Mouse (Mus musculus): ENCODE measurements around the gene P2rx5.

P2rx5 gene

DNA sequence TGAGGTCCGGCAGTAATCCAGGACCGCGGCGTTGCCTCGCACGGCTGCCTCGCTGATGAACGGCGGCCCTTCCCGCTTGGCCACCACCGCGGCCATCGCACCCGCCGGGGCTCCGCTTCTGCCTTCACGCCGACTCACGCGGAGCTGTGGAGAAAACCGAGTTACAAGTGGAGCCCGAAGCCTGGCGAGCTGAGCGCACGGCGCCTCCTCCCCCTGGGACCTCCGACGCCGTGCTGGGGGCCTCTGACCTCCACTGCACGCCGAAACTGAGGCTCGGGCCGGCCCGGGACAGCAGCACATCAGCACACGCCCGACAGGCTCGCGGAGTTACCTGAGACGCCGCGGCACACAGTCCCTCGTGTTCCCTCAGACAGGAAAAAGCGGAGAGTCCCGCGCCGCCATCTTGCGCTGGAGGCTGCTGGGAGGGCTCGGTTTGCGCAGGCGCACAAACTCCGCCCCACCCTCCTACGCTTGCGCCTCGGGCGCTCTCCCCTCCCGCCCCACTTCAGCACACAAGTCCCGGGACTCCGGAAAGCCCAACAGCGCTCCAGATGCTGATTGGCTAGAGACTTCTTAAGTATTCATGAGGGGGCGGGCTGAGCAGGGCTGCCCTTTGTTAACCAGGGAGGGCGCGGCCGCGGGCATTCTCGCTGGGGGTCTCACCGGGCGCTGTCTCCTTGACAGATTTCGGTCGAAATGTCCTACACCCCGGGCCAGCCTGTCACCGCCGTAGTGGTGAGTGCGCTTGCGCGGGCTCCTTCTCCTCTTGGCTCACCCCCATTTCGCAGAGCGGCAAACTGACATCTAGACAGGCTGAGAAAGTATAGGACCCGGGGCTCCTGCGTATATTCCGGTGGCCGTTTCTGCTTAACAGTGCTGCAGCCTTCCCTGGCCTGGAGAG, 16.6 kb downstream of the P2rx5 start, which contains the start of the genes Emc6 and Tax1bp3:
Gene Emc6 (minus strand): TSS at position 430 of the 901 bp plus-strand sequence.
Gene Tax1bp3 (plus strand): TSS at position 476 of the 901 bp plus-strand sequence.
- DNase-seq = peak; percentile 96 to 98

DNA sequence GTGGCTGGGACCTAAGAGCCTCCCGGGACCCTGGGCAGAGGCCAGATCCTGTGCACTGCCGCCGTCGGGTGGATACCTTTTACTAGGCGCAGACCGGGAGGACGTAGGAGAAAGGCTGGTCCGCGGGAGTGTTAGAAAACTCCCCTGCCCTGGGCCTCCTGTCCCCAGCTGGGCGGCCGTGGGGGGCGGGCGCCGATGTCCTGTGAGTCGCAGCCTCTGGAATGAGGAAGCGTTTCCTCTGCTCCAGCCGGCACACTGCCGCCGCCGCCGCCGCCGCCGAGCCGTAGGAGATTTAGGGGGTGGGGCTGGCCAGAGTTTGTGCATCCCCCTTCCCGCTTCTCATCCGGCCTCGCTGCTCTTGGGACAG, 17.3 kb downstream of the P2rx5 start:
- peak in 1 of 2 experiments; percentile 64 for DNase-seq

DNA sequence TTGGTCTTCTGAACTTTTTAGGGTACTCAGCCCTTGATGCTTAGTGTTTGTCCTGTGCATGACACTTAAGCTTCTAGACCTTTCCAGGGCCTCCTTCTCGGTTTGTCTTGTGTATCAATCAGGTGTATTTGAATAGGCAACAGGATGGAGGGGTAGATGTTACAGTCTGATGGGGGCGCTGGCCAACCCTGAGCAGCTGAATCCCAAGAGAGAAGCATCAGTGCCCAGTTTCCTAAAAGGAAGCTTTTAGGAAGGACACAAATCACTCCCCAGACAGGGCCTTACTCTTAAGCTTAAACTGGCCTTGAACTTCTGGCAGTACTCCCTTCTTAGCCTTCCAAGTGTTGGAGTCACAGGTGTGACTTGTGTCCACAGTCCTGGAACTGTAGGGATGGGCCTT, 17.7 kb downstream of the P2rx5 start:
- DNase-seq = no peak

DNA sequence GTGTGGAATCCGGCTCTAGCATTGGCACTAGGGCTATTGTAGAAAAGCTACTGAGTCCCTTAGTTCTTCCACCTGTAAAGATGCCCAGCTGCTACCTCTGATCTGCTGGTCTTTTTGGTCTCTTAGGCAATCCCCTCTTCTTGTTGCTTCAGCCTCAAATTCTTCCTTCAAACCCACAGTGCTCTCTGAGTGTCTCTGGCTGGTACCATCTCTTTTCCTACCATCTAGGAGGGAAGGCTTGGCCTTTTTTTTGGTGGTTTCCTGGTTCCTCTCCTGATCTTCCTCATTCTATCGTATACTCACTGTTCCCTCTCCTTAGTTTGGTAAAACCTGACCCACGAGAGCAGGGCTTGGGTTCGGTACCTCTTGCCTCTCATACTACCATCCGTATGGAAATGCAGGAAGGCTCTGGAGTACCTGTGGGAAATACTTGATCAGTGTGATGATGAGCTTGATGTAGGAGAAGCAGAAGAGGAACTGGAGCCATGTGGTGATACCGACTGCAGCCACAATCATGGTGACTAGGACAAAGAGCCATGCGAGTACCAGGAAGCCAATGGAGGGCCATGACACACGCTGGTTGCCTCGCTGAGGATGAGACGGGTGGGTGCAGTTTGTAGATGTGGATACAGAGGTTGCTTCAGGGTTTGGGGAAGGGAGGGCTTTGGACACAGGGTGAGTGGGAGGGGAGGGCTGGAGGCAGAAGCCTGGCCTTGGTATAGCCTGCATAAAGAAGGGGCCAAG, 25.8 kb downstream of the P2rx5 start:
- no peak for DNase-seq

DNA sequence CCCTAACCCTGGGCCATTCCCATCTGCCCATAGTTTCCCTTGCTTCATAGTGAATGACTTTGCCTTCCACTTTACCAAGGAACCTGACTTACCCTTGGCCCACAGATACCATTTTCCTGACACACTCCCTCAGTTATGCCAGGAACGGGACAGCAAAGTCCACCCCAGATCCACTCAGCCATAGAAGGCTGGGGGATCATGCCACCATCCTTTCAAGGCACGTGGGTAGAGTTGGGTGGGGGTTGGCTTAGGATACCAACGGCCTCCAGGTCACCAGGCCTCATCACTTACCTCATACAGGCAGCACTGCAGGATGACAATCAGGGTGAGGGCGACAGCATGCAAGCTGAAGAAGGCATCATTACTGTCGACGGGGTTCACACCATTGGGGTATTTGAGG, 27.0 kb downstream of the P2rx5 start:
- DNase-seq = no peak

DNA sequence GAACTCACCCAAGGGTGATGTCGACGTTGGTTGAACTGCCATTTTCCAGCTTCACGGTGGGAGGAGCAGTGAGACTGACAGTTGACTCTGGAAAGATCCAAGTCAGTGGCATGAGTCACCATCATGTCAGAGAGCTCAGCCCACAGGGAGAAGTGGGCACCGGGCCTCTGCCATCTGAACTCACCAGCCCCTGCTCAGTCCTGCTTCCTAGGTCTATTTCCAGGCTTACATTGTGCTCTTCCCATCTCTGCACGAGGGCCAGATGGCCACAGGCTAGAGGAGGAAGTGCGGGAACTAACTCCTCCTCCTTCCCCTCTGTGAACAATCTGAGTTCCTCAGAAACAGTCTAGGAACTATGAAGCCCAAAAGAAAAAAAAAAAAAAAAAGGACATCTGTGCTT, 32.8 kb downstream of the P2rx5 start:
- DNase-seq = peak; percentile 77 to 82

DNA sequence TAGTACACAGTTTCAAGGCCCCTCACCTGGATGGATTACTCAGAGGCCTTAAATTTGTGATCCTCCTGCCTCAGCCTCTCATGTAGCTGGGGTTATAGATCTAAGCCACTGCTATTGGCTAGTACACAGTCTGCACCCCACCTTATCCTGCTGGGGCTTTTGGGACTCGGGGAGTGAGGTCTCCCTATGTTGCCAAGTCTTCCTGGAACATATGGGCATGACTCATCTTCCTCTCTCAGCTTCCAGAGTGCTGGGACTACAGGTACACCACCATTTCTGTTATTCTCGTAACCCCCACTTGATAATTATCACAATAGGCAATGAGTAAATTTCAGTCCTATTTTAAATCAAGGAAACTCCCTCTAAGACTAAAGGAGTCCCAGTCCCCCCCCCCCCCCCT, 34.2 kb downstream of the P2rx5 start:
- no peak for DNase-seq

DNA sequence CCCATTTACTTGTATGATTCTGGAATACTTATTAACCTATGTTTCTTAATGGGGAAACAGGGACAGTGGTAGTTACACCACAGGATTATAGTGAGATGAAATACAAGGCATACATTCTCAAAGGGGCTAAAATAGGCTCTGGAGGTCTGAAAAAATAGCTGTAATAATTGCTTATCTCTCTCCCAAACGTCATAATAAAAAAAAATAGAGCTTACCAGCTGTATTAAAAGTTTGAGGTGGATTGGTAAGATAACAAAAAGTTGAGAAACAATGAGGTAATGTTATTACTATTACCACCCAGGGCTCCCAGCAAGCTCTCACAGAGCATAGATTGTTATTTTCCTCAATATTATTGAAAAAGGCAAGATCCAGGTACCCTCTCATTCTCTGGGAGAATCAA, 38.0 kb downstream of the P2rx5 start:
- DNase-seq = no peak

DNA sequence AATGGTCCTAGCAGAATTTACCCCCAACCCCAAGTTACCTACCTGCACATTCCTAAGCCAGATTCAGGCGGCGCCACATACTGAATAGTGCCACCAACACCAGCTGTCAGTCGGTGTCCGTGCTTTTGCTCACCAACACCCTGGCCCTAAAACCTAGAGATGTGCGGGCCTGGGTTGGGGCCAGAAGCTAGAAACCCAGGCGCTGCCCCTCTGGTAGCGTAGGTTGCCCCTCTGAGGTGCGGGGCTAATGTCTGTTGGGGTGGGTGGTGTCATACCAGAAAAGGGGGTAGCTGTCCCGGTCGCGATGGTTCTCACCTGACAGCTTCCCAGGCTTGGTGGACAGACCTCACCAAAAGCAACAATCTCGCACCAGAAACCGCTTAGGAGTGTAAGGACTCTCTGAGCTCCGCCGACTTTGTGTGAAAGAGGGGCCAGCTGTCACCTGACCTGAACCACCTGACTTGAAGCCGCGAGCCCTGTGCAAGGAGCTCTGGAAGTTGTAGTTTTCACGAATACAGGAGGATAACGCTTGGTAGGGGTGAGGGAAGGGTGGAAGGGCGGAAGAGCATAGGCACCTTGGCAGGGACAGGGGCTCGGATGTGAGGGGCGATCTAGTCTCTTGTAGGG, 38.5 kb downstream of the P2rx5 start, which contains the start of gene Ctns:
Gene Ctns (minus strand): TSS at position 440 of the 627 bp plus-strand sequence.
- DNase-seq = peak in 1 of 2 experiments; percentile 87

DNA sequence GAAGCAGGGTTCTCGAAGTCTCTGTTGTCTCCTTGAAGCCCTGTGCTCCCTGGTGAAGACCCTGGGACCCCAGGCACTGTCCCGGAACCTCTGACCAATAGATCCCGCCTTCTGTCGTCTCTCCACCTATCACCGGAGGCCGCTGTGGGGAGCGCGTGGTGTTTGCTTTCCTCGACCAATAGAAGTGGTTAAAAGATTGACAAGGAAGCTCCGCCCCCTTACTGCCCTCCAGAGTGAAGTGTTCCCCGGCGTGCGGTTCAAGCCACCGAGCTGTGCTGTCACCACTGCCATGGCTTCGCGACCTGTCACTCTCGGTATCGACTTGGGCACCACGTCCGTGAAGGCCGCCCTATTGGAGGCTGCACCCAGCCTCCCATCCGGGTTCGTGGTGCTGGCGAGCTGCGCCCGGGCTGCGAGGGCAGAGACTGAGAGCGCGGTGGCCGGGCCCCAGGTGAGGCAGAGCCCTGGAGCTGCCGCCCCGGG, 39.0 kb downstream of the P2rx5 start, which contains the start of gene Shpk:
Gene Shpk (plus strand): TSS at position 231 of the 483 bp plus-strand sequence.
- peak; percentile 96 to 97 for DNase-seq

DNA sequence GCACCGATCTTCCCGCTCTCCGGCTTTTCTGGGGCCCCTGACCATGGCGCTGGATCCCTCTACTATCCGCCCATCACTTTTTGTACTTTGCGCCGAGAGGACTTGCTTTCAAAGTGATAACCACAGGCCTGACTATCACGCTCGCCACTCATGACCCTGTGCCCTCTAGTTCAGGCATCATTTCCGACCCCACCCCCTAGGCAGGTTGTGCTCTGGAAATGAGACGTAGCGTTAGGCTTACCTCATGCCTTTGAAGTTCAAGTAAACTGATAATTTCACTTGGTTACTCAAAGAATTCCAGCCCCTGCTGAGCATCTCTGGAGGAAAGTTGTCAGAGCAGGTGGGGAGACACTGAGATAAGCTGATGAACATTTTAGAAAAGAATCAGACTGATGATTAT, 39.7 kb downstream of the P2rx5 start:
- DNase-seq = no peak

DNA sequence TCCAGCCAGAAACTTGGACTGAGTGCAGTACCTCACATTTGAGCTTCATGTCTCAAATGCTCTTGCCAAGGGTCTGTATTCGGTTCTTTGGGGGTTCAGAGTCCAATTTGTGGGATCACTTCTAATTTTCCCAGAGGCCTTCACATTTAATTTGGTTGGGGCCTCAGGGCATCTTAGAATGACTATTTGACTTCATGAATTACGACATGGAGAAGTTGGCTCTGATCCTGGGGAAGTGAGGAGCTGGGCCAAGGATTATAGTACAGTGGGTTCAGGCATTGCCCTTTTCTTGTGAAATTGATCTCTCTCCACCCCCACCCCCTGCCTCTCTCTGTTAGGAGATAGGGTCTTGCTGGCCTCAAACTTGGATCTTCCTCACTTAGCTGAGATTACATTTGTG, 40.8 kb downstream of the P2rx5 start:
- no peak for DNase-seq

DNA sequence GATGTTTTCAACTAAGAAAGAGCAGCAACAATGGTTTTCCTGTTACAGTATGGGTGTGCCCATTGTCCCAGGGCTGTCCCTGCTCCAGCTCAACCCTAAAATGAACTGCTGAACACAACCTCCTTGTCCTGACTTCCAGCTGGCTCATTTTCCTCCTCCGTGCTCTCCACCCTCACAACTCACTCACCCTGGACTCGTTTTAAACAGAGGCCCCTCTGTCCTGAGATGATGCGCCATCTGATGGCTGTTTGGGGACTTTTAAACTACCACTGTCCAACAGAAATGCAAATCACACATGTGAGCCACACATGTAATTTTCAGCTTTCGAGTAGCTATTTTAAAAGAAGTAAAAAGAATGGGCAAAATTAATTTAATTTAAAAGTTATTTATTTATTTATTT, 41.4 kb downstream of the P2rx5 start:
- DNase-seq = peak in 1 of 2 experiments; percentile 38

DNA sequence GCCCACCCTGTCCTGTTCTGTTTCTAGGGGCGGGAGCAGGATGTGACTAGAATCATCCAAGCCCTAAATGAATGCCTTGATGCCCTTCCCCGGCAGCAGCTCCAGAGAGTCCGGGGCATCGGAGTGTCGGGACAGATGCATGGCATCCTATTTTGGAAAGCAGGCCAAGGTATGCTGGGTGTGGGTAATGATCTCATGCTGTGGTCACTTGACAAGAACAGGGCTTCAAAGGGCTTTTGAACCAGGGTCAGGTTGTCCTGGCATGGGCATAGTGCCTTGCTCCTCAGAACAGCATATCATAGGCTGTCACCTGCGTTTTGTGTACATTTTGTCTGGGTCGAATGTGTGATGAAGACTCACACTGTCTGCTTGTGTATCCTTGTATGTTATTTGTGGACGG, 43.7 kb downstream of the P2rx5 start:
- no peak for DNase-seq

DNA sequence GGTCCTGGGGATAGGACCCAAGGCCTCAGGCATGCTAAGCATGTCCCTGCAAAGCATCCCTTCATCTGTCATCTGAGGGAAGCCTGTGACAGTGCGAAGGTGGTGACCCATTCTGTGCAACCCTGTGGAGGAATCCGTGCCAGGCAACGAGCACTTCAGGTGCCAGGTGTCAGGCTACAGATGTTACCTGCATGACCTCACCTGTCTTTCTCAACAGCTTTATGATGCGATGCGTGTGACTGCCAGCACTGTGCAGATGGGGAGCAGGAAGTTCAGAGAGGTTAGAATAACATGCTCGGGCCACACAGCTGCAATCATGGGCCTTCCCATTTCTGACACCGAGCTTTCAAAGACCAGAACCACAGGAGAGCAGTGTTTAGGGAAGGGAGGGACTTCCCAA, 45.0 kb downstream of the P2rx5 start:
- DNase-seq = no peak

DNA sequence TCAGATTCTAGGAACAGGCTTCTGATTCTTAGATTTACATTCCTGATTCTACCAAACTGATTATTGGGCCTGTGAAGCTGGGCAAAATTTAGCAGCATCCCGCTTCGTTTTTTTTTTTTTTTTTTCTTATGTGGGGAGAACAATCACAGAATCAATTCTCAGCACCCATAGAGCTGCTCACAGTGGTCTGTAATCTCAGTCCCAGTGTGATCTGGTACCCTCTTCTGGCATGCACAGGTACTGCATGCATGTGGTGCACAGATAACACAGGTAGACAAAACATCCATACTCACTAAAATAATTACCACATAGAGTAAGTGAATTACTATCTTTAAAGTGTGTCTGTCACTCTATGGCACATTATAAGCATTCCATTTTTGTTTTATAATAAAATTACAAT, 47.4 kb downstream of the P2rx5 start:
- DNase-seq = no peak

DNA sequence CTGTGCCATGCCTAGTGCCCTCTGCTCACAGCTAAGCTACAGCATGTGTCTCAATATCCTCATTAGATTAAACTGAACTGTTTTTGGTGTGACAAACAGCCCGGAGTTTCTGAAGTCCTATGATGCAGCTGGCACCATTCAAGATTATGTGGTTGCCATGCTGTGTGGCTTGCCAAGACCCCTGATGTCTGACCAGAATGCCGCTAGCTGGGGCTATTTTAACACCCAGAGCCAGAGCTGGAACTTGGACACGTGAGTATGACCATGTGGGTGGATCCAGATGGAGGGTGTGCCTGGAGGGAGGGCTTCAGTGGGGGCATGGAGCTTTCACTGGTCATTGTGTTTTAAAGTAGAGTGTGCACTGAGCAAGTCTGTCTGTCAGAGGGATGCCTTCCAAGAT, 53.7 kb downstream of the P2rx5 start:
- DNase-seq = no peak

DNA sequence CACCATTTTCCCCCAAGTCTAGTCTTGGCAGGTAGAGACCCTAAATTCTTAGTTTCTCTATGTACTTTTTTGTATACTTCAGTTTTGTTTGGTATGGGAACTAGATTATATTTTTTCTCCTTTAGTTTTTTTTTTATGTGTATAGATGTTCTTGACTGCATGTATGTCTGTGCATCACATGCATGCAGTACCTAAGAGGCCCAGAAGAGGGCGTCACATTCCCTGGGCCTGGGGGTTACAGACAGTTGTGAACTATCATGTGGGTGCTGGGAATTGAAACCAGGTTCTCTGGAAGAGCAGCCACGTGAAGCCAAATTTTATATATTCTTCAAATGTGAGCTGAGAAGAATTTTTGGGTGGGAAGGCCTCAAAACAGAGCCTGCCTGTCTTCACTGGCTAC, 59.5 kb downstream of the P2rx5 start:
- no peak for DNase-seq

DNA sequence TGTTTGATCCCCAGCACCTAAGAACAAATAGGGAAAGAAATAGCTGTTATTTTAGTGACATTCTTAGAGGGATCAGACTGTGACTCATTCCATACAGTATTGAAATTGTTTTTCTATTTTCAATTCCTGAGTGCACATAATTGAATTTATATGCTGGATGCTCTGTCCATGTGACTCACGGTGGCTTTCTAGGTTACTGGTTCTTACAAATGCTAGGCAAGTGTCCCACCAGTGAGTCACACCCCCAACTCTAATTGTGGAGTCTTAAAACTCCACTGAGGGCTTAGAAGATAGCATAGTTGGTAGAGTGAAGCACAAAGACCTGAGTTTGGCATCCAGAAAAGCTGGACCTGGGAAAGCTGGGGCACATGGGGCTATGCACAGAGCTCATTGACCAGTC, 60.4 kb downstream of the P2rx5 start:
- DNase-seq = no peak
